Mouse (Mus musculus) spleen, adult 2 months (tissue): Measurements from ENCODE around the gene Gm27029. TPM values are rescaled to one million over a fixed set of nuclear protein-coding genes. Genes with fewer than 3 reads are reported as not detected.
"Not testable (repeated sequence)": the region's sequence is repeated elsewhere in the genome, so short reads cannot be mapped to it uniquely, and the experiment has no call there.

Source experiments
- DNase-seq, 2 experiments: peaks; one replicate each; pipeline versions ENCODE4 v3.0.0 to v3.0.0-alpha.2; 2012 to 2021; ENCODE audit warnings: low spot score in 2 of 2, low read depth in 1 of 2
- H3K27ac ChIP-seq: fragments of 200-500 bp; 2 replicates; pipeline ENCODE4 v1.5.1; 2012; ENCODE audit warnings: low read length, inconsistent platforms; ENCODE audit not compliant: insufficient read depth
- H3K27me3 ChIP-seq: fragments of 200-500 bp; 2 replicates; pipeline ENCODE4 v1.6.1; 2012; ENCODE audit warnings: mild to moderate bottlenecking, moderate library complexity, low read length, inconsistent platforms; ENCODE audit not compliant: control insufficient read depth, insufficient read depth
- H3K36me3 ChIP-seq: fragments of 200-500 bp; 2 replicates; pipeline ENCODE4 v1.6.1; 2012; ENCODE audit warnings: mild to moderate bottlenecking, low read length, inconsistent platforms; ENCODE audit not compliant: control insufficient read depth, insufficient read depth
- H3K4me1 ChIP-seq: fragments of 200-500 bp; 2 replicates; pipeline ENCODE4 v1.6.1; 2011; ENCODE audit warnings: inconsistent platforms; ENCODE audit not compliant: control insufficient read depth, insufficient read depth, insufficient read length
- H3K4me3 ChIP-seq: fragments of 200-500 bp; 2 replicates; pipeline ENCODE4 v1.5.1; 2011; ENCODE audit warnings: mild to moderate bottlenecking, inconsistent platforms; ENCODE audit not compliant: insufficient read depth, insufficient read length; ENCODE audit errors: extremely low read depth
- CTCF ChIP-seq: fragments of 200-500 bp; IDR thresholded peaks from 2 replicates; pipeline ENCODE4 v1.5.1; 2011; ENCODE audit warnings: mild to moderate bottlenecking, inconsistent platforms; ENCODE audit not compliant: insufficient read depth, insufficient read length, insufficient replicate concordance; ENCODE audit errors: extremely low read depth
- POLR2A ChIP-seq: fragments of 200-500 bp; IDR thresholded peaks from 2 replicates; pipeline ENCODE4 v1.6.1; 2011; ENCODE audit warnings: low read depth, low read length, inconsistent platforms
- WGBS: fragments of 180-500 bp; shearing (Covaris S2); methylation state at CpG from one replicate; pipeline ENCODE4 v1.1.7; 2018; 5-methylcytosine and 5-hydroxymethylcytosine counted together
- polyA plus RNA-seq: library from polyadenylated mRNA; depleted of rRNA; stranded (reverse); fragments of >200 nt; gene quantifications from 2 replicates; pipeline ENCODE4 v1.2.3, GENCODE M21; 2012; rRNA removed

The Gm27029 gene
- 0.11 and 0.29 TPM in 2 replicates for polyA plus RNA-seq

DNA sequence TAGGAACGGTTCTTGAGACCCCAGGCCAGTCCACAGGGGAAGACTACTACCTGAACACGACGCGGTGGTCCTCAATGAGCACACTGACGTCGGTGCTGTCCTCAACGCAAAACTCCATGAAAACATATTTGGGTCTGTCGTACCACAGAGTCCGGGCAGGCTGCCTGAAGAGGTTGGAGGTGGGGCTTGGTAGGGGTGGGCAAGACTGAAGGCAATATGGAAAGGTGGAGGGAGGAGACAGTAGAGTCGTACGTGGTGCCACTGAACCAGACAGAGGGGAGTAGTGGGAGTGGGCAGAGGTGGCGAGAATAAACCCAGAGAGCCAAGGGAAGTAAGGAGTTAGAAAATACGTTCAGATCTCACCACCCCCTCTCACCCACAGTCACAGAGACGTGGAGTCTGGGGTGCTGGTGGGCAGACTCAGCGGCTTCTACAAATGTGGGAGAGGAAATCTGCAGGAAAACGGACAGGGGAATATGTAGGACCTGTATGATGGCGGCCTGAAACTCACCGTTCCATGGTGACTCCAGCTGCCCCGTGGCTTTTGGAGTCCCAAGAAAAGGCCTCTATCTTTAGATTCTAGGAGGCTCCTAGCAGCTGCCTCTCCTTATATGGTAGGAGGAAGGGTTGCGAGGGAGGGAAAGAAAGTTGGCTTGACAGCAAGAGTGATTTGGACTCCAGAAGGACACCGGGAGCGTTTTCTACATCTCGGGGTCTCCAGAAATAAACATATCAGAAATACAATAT is at the start of gene Gm27029:
TSS of gene Gm27029 (minus strand) at position 692 of the 747 bp plus-strand sequence.
- H3K27me3 ChIP-seq: no peaks in the 10 kb centered on the region
- H3K4me3 ChIP-seq: peak within 1 kb of the TSS; percentile 95
- 9% methylated on average over 23 of the region's 23 CpGs for WGBS
- TF ChIP-seq POLR2A (no peak), CTCF (no peak)
- H3K4me1 ChIP-seq: peaks cover 6% of the 10 kb centered on the region
- peak within 1 kb of the TSS; percentile 86 for H3K27ac ChIP-seq
- no peak for DNase-seq
- H3K36me3 ChIP-seq: peaks cover under 1% of the 10 kb centered on the region; the same call in 1 of the 2 replicates

- no peak overlapping the region for H3K4me3 ChIP-seq
- TF ChIP-seq POLR2A (no peak), CTCF (no peak)
- no peaks in the 10 kb centered on the region for H3K4me1 ChIP-seq
- H3K27ac ChIP-seq: no peak overlapping the region
- 78% methylated on average over 5 of the region's 5 CpGs for WGBS
- H3K36me3 ChIP-seq: no peaks in the 10 kb centered on the region
- no peak for DNase-seq
- no peaks in the 10 kb centered on the region for H3K27me3 ChIP-seq
These were observed 49.7 kb upstream of the Gm27029 start for GRCm38 (mm10) chr11:101474298-101474697.

- not testable (repeated sequence) for H3K27me3 ChIP-seq, H3K27ac ChIP-seq
- 89% methylated on average over 1 of the region's 1 CpGs for WGBS
These were observed 49.1 kb upstream of the Gm27029 start for GRCm38 (mm10) chr11:101473686-101474085.

DNA sequence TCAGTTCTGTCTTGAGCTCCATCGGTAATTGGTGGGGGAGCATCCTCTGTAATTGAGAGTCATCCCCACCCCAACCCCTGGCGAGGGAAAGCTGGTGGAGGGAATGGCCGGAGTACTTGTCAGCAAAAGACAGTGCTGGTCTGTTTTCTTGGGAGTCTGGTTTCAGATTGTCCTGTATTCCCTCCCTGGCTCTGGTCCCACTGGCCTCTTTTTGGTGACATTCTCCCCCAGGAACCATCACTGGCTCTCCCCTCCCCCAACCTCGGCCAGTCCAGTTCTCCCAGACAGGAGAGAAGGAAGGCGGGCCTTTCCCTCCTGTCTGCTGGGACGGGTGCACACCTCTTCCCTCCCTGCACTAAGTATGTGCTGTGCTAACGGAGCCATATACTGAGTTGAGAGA is 47.7 kb upstream of the Gm27029 start:
- H3K4me1 ChIP-seq: peaks cover 4% of the 10 kb centered on the region; the same call in 1 of the 2 replicates
- peaks cover 5% of the 10 kb centered on the region for H3K27me3 ChIP-seq
- TF ChIP-seq CTCF: no peak
- TF ChIP-seq POLR2A: no peak
- H3K4me3 ChIP-seq: no peak overlapping the region
- no peak overlapping the region for H3K27ac ChIP-seq
- no peaks in the 10 kb centered on the region for H3K36me3 ChIP-seq
- 83% methylated on average over 7 of the region's 7 CpGs for WGBS
- no peak for DNase-seq

More at GRCm38 (mm10) chr11:101473686-101474085, 49.1 kb upstream of the Gm27029 start:
- H3K36me3 ChIP-seq, DNase-seq, H3K4me1 ChIP-seq, H3K4me3 ChIP-seq: not testable (repeated sequence)

DNA sequence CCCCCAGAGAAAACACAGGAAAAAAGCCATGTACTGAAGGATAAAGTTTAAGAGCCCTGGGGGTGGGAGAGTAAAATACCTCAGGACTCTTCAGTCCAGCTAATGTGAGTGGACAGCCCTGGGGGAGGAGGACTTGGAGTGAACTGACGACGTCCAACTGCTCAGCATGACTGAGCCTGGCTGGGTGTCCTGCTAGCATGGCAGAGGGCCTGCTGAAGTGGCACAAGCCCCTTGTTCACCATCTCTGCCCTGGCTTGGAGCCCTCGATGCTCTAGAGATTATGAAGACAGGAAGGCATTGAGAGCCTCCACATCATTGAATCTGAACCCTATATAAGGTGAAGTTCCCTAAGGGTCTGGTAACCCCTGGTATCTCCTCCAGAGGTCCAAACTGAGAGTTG is 47.3 kb upstream of the Gm27029 start:
- Histone ChIP-seq H3K4me3 (no peak overlapping the region), H3K36me3 (no peaks in the 10 kb centered on the region), H3K27me3 (peaks cover 5% of the 10 kb centered on the region), H3K27ac (no peak overlapping the region), H3K4me1 (peaks cover 6% of the 10 kb centered on the region; the same call in 1 of the 2 replicates)
- no peak for DNase-seq
- TF ChIP-seq POLR2A: no peak
- TF ChIP-seq CTCF: no peak
- WGBS: 72% methylated on average over 3 of the region's 3 CpGs

- no peak overlapping the region for H3K27ac ChIP-seq
- TF ChIP-seq POLR2A (no peak), CTCF (no peak)
- H3K4me3 ChIP-seq: no peak overlapping the region
- DNase-seq: no peak
- H3K36me3 ChIP-seq: no peaks in the 10 kb centered on the region
- peaks cover 6% of the 10 kb centered on the region for H3K4me1 ChIP-seq
- 85% methylated on average over 7 of the region's 7 CpGs for WGBS
- peaks cover 5% of the 10 kb centered on the region for H3K27me3 ChIP-seq
These were observed 45.6 kb upstream of the Gm27029 start for GRCm38 (mm10) chr11:101470206-101470605.

DNA sequence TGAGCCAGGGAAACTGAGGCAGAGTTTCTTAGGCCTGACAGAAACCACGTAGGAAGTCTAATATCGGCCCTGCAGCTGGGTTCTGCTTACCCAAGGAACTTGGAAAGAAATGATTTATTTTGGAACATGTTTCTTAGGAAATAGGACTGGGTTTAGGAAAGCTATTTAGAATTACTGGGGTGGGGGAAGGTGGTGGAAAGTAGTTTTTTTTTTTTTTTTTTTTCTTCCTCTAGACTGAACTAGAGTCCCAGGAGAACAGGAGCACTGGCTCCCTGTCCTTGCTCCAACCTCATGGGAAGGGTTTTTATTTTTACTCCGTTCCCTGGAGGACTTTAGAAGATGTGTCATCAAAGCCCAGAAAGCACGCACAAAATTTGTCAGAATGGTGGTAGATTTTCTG is 44.6 kb upstream of the Gm27029 start:
- Histone ChIP-seq H3K27ac (no peak overlapping the region), H3K36me3 (no peaks in the 10 kb centered on the region), H3K4me3 (no peak overlapping the region), H3K4me1 (peaks cover 12% of the 10 kb centered on the region), H3K27me3 (peaks cover 5% of the 10 kb centered on the region)
- DNase-seq: no peak
- no peak for TF ChIP-seq CTCF
- WGBS: 72% methylated on average over 4 of the region's 4 CpGs
